Mouse (Mus musculus) brain, embryonic 18.5 days (tissue): ENCODE data around the gene Ereg.

Experiments
- DNase-seq: peaks from one replicate; pipeline ENCODE4 v3.0.0-alpha.2; 2012; ENCODE audit warnings: low read depth, low spot score

Gene Ereg

GRCm38 (mm10) chr5:91111019-91111418 lies 36.6 kb downstream of the Ereg start:
- DNase-seq, result no peak

- no peak for DNase-seq
Measured at GRCm38 (mm10) chr5:91113967-91114366, 39.5 kb downstream of the Ereg start.

GRCm38 (mm10) chr5:91114574-91114973 lies 40.2 kb downstream of the Ereg start:
- no peak for DNase-seq

- no peak for DNase-seq
Measured at GRCm38 (mm10) chr5:91118618-91119017, 44.2 kb downstream of the Ereg start.

GRCm38 (mm10) chr5:91123404-91123803 lies 49.0 kb downstream of the Ereg start:
- DNase-seq, result no peak

GRCm38 (mm10) chr5:91124140-91124539 lies 49.7 kb downstream of the Ereg start:
- DNase-seq, result no peak

- DNase-seq, result no peak
Measured at GRCm38 (mm10) chr5:91126623-91127022, 52.2 kb downstream of the Ereg start.

GRCm38 (mm10) chr5:91134961-91135360 lies 60.5 kb downstream of the Ereg start:
- DNase-seq, result no peak

- no peak for DNase-seq
Measured at GRCm38 (mm10) chr5:91138970-91139369, 64.5 kb downstream of the Ereg start.

GRCm38 (mm10) chr5:91139446-91139873 lies 65.0 kb downstream of the Ereg start, which contains the start of gene Areg:
Gene Areg (plus strand): TSS chr5:91139599.
- no peak for DNase-seq

- DNase-seq, result no peak
Measured at GRCm38 (mm10) chr5:91140896-91141448, 66.5 kb downstream of the Ereg start.
